Mouse (Mus musculus) urinary bladder, adult 18-20 months (tissue): ENCODE data around the gene Tab1.
A peak's percentile ranks its signal among the peaks of the same experiment; 100 is the strongest.

Source experiments
- DNase-seq, 2 experiments: peaks; one replicate each; pipeline ENCODE4 v3.0.0; 2022; ENCODE audit warnings: low spot score in 2 of 2, mixed read lengths in 2 of 2

Gene Tab1

GRCm38 (mm10) chr15:80137945-80138791 is 5.2 kb downstream of the Tab1 start:
- DNase-seq, result no peak

- no peak for DNase-seq
Observed at GRCm38 (mm10) chr15:80140302-80140701, 7.4 kb downstream of the Tab1 start.

- no peak for DNase-seq
Observed at GRCm38 (mm10) chr15:80140878-80141277, 8.0 kb downstream of the Tab1 start.

- DNase-seq, result no peak
Observed at GRCm38 (mm10) chr15:80142130-80142529, 9.2 kb downstream of the Tab1 start.

- DNase-seq, result no peak
Observed at GRCm38 (mm10) chr15:80143760-80144159, 10.8 kb downstream of the Tab1 start.

- DNase-seq, result no peak
Observed at GRCm38 (mm10) chr15:80145397-80145796, 12.5 kb downstream of the Tab1 start.

GRCm38 (mm10) chr15:80146153-80146552 is 13.2 kb downstream of the Tab1 start:
- no peak for DNase-seq

- DNase-seq, result no peak
Observed at GRCm38 (mm10) chr15:80147090-80147489, 14.2 kb downstream of the Tab1 start.

- DNase-seq, result no peak
Observed at GRCm38 (mm10) chr15:80147511-80147910, 14.6 kb downstream of the Tab1 start.

GRCm38 (mm10) chr15:80148565-80148964 is 15.6 kb downstream of the Tab1 start:
- no peak for DNase-seq

- DNase-seq, result no peak
Observed at GRCm38 (mm10) chr15:80149517-80149916, 16.6 kb downstream of the Tab1 start.

GRCm38 (mm10) chr15:80152663-80153062 is 19.7 kb downstream of the Tab1 start:
- DNase-seq, result no peak

- DNase-seq, result no peak
Observed at GRCm38 (mm10) chr15:80153757-80154156, 20.8 kb downstream of the Tab1 start.

GRCm38 (mm10) chr15:80155707-80156106 is 22.8 kb downstream of the Tab1 start:
- DNase-seq, result no peak

GRCm38 (mm10) chr15:80157197-80157943 is 24.4 kb downstream of the Tab1 start:
- DNase-seq, result no peak

GRCm38 (mm10) chr15:80158001-80158706 is 25.2 kb downstream of the Tab1 start:
- no peak for DNase-seq

GRCm38 (mm10) chr15:80158707-80159090 is 25.8 kb downstream of the Tab1 start:
- DNase-seq, result no peak

GRCm38 (mm10) chr15:80159286-80159901 is 26.5 kb downstream of the Tab1 start:
- peak in 1 of 2 experiments; percentile 64 for DNase-seq

- no peak for DNase-seq
Observed at GRCm38 (mm10) chr15:80160223-80160622, 27.3 kb downstream of the Tab1 start.

- DNase-seq, result no peak
Observed at GRCm38 (mm10) chr15:80160726-80161125, 27.8 kb downstream of the Tab1 start.

- no peak for DNase-seq
Observed at GRCm38 (mm10) chr15:80161199-80161598, 28.3 kb downstream of the Tab1 start.
